Mouse (Mus musculus) left cerebral cortex, postnatal 10 days (tissue): ENCODE measurements around the gene Atf6. TPM values are rescaled to one million over a fixed set of nuclear protein-coding genes. Genes with fewer than 3 reads are reported as not detected.

ENCODE experiments used
- DNase-seq, 2 experiments: peaks; one replicate each; pipeline ENCODE4 v3.0.0; 2021 to 2022; ENCODE audit warnings: low spot score in 2 of 2, mixed read lengths in 1 of 2; ENCODE audit errors: extremely low spot score in 1 of 2
- intact Hi-C: fragments of 180-260 bp; cut with DNase I; formaldehyde crosslinking; loops from one replicate; pipeline ENCODE4 v1.15.1; 2025
- total RNA-seq, 2 experiments: library from RNA; stranded (reverse); gene quantifications; 2 replicates each; pipeline ENCODE4 v1.2.3; 2021

Gene Atf6
- total RNA-seq, 2 experiments from 2014 or later: 19.9 to 20.9 TPM

DNA sequence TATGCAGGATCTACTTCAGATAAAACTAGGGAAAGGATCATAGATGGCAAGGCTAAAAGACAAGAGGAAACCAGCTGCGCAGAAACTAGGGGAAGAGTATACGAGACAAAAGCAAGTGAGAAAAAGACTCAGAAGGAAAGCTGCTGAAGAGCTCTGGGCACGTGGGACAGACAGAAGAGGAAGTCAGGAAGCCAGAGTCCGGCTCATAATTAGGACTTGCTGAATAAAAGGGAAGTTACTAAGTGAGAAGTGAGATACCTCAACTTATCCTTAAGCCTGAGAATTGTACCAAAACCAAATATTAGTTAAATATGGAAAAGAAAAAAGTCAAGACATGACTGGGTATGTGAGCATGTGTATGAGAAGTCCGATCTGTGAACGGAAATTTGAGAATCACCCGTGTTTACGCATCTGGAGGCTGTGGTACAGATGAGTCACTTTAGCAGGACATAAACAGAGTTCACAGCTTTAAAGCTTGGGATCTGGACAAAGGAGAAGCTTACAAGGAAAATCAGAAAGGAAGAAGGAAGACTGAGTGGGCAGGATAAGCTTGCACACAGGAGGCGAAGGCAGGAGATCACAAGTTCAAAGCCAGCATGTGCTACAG, 71.7 kb downstream of the Atf6 start:
- intact Hi-C loops: no loop called here
- DNase-seq: no peak

DNA sequence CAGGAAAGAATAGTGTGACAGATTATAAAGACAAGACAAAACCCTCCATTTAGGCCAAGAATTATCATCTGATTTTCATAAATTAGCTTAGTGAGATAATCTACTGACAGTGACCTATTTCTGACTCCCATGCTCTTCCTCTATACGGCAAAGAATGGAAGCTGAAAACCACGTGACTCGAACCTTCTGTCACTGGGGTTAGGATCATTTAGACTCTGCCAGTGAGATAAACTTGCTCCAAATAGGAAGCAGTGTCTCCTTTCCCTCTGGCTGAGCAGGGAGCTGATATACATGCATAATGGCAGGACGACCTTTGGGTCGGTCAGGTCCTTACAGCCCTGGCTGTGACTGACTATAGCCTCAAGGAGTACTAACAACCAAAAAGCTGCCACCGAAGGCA, 76.0 kb downstream of the Atf6 start:
- intact Hi-C loops: no loop called here
- DNase-seq: no peak

- no peak for DNase-seq
- intact Hi-C loops: no loop called here
Observed at GRCm38 (mm10) chr1:170791001-170791400, 76.6 kb downstream of the Atf6 start.

DNA sequence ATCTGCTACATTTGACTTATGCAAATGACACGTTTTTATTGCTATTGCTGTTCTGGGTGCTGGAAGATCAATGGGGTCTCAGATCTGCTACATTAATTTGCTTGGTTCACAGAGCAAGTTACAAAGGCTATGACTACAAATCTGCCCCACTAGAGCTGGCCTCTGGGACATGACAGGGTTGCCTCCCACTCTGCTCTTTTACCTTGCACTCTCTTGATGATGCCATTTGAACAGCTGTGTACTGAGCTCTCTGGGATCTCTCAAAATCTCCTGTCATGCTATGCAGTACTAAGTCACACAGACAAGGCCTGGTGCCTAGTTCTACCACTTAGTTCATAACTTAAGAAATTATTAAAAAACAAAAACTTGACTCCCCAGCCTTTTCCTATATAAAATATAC, 79.9 kb downstream of the Atf6 start:
- no peak for DNase-seq
- intact Hi-C loops: no loop called here

DNA sequence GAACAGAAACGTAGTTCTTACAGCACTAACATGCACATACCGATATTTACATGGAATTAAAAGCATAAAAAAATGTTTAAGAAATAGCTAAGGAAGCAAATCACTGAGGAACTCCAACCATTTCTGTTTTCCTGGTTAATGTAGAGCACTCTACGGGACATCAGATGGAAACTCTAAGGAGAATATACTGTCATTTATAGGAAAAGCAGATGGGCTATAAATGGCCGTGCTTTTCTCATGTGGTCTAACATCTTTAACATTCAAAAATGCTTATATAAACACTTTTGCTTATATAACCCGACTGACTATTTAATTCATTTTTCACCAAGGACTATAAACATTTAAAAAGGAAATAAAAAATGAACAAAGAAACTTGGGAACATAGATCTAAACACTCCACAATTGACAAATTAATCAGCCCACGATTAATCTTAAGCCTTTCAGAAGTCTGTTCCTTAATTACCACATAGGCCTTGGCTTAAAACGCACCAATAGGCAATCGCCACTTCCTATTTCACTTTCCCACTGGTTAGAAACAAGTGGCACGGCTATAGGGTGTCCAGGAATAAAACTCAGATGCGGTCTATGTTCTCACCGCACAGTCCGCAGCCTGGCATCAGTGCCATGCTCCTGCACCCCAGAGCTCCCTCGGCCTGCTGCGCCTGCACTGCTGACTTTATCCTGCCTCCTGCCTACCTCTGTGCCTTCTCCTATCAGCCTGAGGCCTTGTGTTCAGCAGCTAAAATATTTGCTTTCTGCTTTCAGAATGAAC, 80.8 kb downstream of the Atf6 start:
- DNase-seq: no peak
- intact Hi-C loops: no loop called here

DNA sequence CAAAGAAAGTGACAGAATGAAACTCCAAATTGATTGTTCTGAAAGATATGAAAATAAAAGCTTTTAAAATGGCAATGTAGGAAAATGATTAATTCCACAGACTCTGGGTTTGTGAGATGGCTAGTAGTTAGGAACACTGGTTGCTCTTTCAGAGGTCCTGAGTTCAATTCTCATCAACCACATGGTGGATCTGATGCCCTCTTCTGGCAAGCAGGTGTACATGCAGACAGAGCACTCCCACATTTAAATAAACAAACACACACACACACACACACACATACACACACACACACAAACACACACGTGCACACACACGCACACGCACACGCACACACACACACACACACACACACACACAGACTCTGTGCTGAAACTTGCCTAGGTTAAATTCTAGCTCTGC, 89.9 kb downstream of the Atf6 start:
- DNase-seq: no peak
- intact Hi-C loops: no loop called here

DNA sequence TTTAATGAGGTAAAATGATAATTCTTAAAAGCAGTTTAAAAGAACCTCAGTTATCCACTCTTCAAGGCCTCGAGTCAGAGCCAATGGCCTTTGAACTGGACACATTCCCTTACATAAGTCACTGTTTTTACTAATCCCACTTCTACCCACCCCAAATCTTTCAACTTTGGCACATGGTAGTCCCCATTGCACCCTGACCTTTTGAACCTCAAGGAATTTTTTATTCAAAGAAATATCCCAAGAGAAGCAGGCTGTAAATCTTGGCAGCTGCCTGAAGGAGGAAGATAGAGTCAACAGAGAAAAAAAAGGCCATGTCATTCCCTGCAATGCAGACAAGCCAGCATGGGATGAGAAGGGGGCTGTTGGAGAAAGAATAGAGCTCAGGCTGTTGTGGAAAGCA, 93.1 kb downstream of the Atf6 start:
- no peak for DNase-seq
- intact Hi-C loops: no loop called here

- no peak for DNase-seq
- intact Hi-C loops: no loop called here
Observed at GRCm38 (mm10) chr1:170773506-170773905, 94.1 kb downstream of the Atf6 start.

DNA sequence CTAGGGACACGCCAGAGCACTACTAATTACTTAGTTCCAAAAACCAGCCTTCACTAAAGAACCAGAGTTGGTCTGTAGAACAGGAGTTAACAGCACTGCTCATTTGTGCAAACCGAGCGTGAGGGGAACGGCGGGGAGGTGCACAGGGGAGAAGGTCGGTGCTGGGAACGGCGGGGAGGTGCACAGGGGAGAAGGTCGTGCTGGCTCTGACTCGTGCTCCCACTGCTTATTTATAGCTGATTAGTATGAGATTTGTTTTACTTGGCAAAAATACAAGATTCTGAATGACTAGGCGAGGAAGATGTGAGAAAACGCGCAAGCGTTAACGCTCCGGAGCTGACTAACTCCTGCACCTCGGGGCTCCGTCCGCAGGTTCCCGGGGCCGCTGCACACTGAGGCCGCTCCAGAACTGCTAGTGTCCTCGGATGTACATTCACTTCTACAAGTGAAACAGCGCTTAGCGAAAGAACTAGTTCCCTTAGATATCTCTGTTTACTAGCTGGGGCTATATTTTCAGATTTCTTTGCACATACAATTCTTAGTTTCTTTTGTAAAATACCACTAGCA, 96.1 kb downstream of the Atf6 start:
- intact Hi-C loops: no loop called here
- peak in 1 of 2 experiments; percentile 32 for DNase-seq

DNA sequence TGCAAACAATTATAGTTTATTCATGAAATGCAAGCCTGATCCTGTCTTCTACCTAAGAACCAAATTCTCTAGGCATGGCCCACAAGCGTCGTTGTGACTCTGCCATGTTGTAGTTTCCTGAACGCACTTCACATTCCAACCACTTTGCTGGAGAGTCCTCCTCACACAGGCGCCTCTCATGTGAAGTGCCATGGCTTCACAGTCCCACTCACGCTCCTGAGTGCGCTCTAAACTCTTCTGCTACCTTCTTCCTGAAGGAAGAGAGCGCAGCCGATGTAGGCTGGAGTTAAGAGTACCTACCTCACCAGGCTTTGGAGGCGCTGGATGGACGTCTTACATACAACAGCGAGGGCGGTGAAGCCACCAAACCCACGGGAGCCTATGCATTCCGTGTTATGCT, 96.9 kb downstream of the Atf6 start:
- intact Hi-C loops: no loop called here
- DNase-seq: no peak

GRCm38 (mm10) chr1:170766997-170767396, 100.6 kb downstream of the Atf6 start:
- no peak for DNase-seq
- intact Hi-C loops: no loop called here

- no peak for DNase-seq
- intact Hi-C loops: no loop called here
Observed at GRCm38 (mm10) chr1:170764798-170765197, 102.8 kb downstream of the Atf6 start.

DNA sequence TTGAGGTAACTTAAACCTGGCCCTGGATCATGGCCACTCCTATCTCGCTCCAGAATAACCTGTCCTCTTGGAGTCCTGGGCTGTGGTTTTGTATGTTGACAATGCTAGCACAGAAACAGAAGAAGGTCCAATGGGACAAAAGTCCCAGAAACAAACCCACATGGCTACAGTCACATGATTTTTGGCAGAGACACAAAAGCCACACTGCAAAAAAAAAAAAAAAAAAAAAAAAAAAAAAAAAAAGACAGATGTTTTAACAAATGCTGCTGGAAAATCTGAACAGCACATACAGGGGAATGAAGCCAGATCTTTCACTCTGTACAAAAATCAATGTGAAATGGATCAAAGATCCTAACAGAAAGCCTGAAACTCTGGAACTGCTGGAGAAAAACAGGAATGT, 105.9 kb downstream of the Atf6 start:
- DNase-seq: no peak
- intact Hi-C loops: no loop called here

GRCm38 (mm10) chr1:170753597-170753996, 114.0 kb downstream of the Atf6 start:
- intact Hi-C loops: no loop called here
- DNase-seq: no peak

DNA sequence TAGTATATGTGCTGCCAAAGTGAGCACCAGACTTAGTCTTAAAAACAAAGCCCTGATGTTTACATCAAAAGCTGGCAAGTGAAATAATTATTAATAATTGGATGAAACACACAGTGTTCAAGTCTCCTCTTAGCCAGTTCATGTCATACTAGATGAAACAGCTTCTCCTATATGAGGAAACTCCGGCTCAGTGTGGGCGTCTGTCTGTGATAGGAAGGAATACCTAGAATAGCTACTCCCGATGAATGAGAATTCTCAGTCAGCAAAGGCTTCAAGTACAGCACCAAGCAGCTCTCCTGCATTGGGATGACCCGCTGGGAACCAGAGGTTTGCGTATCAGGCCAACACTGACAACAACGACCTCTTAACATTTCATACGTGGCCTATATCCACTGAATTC, 115.8 kb downstream of the Atf6 start:
- no peak for DNase-seq
- intact Hi-C loops: no loop called here

GRCm38 (mm10) chr1:170746523-170746922, 121.0 kb downstream of the Atf6 start:
- DNase-seq: no peak
- intact Hi-C loops: no loop called here

DNA sequence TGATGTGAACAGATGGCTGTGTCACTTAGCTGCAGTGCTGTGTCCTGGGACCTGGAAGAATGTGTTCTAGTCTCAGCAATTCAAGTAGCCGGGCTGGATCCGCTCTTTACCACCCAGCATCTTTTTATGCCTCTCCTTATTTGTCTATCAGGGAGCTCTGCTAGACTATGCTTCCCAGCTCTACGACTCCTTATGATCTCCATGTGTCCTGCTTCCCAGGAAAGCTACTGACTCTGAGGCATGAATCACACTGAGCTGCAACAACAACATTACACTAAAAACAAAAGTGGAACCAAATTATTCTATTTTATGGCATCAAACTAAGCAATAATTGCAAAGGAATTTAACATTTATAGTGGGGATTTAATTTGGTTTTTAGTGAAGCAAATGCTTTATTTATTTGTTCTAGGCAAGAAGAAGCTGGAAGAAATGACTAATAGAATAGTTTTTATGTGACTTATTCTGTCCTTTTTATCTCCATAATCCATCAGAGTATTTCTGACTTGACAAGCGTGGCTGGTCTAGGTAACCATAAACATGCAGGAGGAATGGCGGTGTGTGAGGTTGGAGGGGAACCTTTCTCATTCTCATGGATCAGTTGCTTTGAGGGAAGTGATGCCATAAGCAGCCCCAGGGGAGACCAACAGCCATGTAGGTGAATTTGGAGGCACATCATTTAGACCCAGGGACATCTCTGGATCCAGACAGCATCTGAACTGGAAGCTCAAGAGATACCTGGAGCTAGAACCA, 125.9 kb downstream of the Atf6 start:
- no peak for DNase-seq
- intact Hi-C loops: no loop called here

DNA sequence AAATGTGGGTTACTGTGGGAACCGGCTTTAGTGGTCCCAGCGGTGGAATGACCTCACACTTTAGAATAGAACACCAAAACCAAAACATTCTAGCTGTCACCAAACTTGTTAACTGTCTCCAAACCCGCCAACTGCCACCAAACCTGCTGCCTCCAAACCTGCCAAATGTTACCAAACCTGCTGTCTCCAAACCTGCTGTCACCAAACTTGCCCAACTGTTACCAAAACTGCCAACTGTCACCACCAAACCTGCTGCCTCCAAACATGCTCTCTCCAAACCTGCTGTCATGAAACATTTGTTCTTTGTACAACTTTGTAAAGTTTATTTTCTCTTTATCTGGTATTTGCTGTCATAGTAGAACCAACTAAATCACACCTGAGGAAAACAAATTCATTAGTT, 132.7 kb downstream of the Atf6 start:
- no peak for DNase-seq
- intact Hi-C loops: no loop called here

- intact Hi-C loops: no loop called here
- DNase-seq: no peak
Observed at GRCm38 (mm10) chr1:170732596-170732890, 135.0 kb downstream of the Atf6 start.
